Mouse (Mus musculus): ENCODE data around the gene Prkcz.

GRCm38 (mm10) chr4:155286090-155286489, 75.1 kb downstream of the Prkcz start:
- TF ChIP-seq CTCF (IDR thresholded peaks at IDR 0.05; ENCODE audit: extremely low read depth, insufficient read length, insufficient replicate concordance, low read depth, low read length) = no peak
- TF ChIP-seq POLR2A (IDR thresholded peaks at IDR 0.05; ENCODE audit: low read depth, low read length) = no peak
